Mouse (Mus musculus) forebrain, embryonic 15.5 days (tissue): ENCODE data around the gene Nppb. TPM values are rescaled to one million over a fixed set of nuclear protein-coding genes. Genes with fewer than 3 reads are reported as not detected.

Experiments
- ATAC-seq: fragments of 200-750 bp; cut with Nextera tagmentation; replicated peaks from 2 replicates; pipeline ENCODE4 v1.8.0; 2017; ENCODE audit warnings: mild to moderate bottlenecking, moderate TSS enrichment, moderate library complexity
- H3K27ac ChIP-seq: fragments of 300-500 bp; sonication (generic); replicated peaks from 2 replicates; pipeline ENCODE4 v1.5.1; 2015; ENCODE audit warnings: mild to moderate bottlenecking, inconsistent platforms
- H3K27me3 ChIP-seq: fragments of 300-500 bp; sonication (generic); 2 replicates; pipeline ENCODE4 v1.6.1; 2015; ENCODE audit warnings: inconsistent platforms
- H3K36me3 ChIP-seq: fragments of 300-500 bp; sonication (generic); 2 replicates; pipeline ENCODE4 v1.6.1; 2015; ENCODE audit warnings: mild to moderate bottlenecking, inconsistent platforms
- H3K4me1 ChIP-seq: fragments of 300-500 bp; sonication (generic); 2 replicates; pipeline ENCODE4 v1.6.1; 2015; ENCODE audit warnings: inconsistent platforms
- H3K4me2 ChIP-seq: fragments of 300-500 bp; sonication (generic); replicated peaks from 2 replicates; pipeline ENCODE4 v1.6.1; 2015; ENCODE audit warnings: mild to moderate bottlenecking, inconsistent platforms
- H3K4me3 ChIP-seq: fragments of 300-500 bp; sonication (generic); 2 replicates; pipeline ENCODE4 v1.5.1; 2015; ENCODE audit warnings: mild to moderate bottlenecking, inconsistent platforms
- H3K9ac ChIP-seq: fragments of 300-500 bp; sonication (generic); replicated peaks from 2 replicates; pipeline ENCODE4 v1.6.1; 2015; ENCODE audit warnings: mild to moderate bottlenecking, inconsistent platforms
- H3K9me3 ChIP-seq: fragments of 300-500 bp; sonication (generic); 2 replicates; pipeline ENCODE4 v1.6.1; 2016; ENCODE audit warnings: inconsistent platforms
- WGBS: fragments of 180-500 bp; shearing (Covaris S2); methylation state at CpG from one replicate; pipeline ENCODE4 v1.1.7; 2015; ENCODE audit warnings: mixed read lengths; 5-methylcytosine and 5-hydroxymethylcytosine counted together
- polyA plus RNA-seq: library from polyadenylated mRNA; unstranded; fragments of >200 nt; fragmentation: Nextera tagmentation; extraction: Ambion mirVana; gene quantifications from 2 replicates; pipeline ENCODE4 v1.2.1, GENCODE M21; 2015

Gene Nppb
- polyA plus RNA-seq, 1 experiment from 2014 or later, result not detected

- H3K9ac ChIP-seq, result no peak overlapping the region
- no peak overlapping the region for H3K4me3 ChIP-seq
- no peaks in the 10 kb centered on the region for H3K9me3 ChIP-seq
- H3K27me3 ChIP-seq, result no peaks in the 10 kb centered on the region
- no peak overlapping the region for H3K27ac ChIP-seq
- H3K36me3 ChIP-seq, result peaks cover 48% of the 10 kb centered on the region
- H3K4me1 ChIP-seq, result peaks cover 15% of the 10 kb centered on the region
- ATAC-seq, result no peak
- H3K4me2 ChIP-seq, result no peak overlapping the region
- 63% methylated on average over 2 of the region's 2 CpGs for WGBS
Measured at GRCm38 (mm10) chr4:147947511-147947910, 38.1 kb upstream of the Nppb start.

GRCm38 (mm10) chr4:147953590-147953989, 32.0 kb upstream of the Nppb start:
- H3K9me3 ChIP-seq, result no peaks in the 10 kb centered on the region
- no peak overlapping the region for H3K27ac ChIP-seq
- no peak overlapping the region for H3K4me2 ChIP-seq
- no peak overlapping the region for H3K9ac ChIP-seq
- H3K27me3 ChIP-seq, result no peaks in the 10 kb centered on the region
- H3K4me3 ChIP-seq, result no peak overlapping the region
- H3K4me1 ChIP-seq, result no peaks in the 10 kb centered on the region
- H3K36me3 ChIP-seq, result peaks cover 3% of the 10 kb centered on the region
- no peak for ATAC-seq
- 12% methylated on average over 4 of the region's 4 CpGs for WGBS

- H3K4me3 ChIP-seq, result no peak overlapping the region
- no peak overlapping the region for H3K9ac ChIP-seq
- no peaks in the 10 kb centered on the region for H3K4me1 ChIP-seq
- no peaks in the 10 kb centered on the region for H3K36me3 ChIP-seq
- H3K27ac ChIP-seq, result no peak overlapping the region
- H3K27me3 ChIP-seq, result no peaks in the 10 kb centered on the region
- no peaks in the 10 kb centered on the region for H3K9me3 ChIP-seq
- 40% methylated on average over 11 of the region's 11 CpGs for WGBS
- ATAC-seq, result no peak
- no peak overlapping the region for H3K4me2 ChIP-seq
Measured at GRCm38 (mm10) chr4:147957141-147957540, 28.4 kb upstream of the Nppb start.

GRCm38 (mm10) chr4:147959881-147960831, 25.4 kb upstream of the Nppb start:
- Histone ChIP-seq H3K4me1 (no peaks in the 10 kb centered on the region), H3K27ac (no peak overlapping the region), H3K36me3 (no peaks in the 10 kb centered on the region), H3K4me2 (no peak overlapping the region), H3K9ac (no peak overlapping the region), H3K4me3 (no peak overlapping the region), H3K27me3 (no peaks in the 10 kb centered on the region), H3K9me3 (no peaks in the 10 kb centered on the region)
- ATAC-seq, result peak; percentile 48; the same call in 1 of the 2 replicates
- 45% methylated on average over 6 of the region's 6 CpGs for WGBS

- H3K9ac ChIP-seq, result no peak overlapping the region
- no peak for ATAC-seq
- no peak overlapping the region for H3K27ac ChIP-seq
- H3K9me3 ChIP-seq, result no peaks in the 10 kb centered on the region
- no peaks in the 10 kb centered on the region for H3K4me1 ChIP-seq
- no peaks in the 10 kb centered on the region for H3K27me3 ChIP-seq
- WGBS, result 54% methylated on average over 6 of the region's 6 CpGs
- no peak overlapping the region for H3K4me3 ChIP-seq
- no peaks in the 10 kb centered on the region for H3K36me3 ChIP-seq
- no peak overlapping the region for H3K4me2 ChIP-seq
Measured at GRCm38 (mm10) chr4:147962781-147963180, 22.8 kb upstream of the Nppb start.

- ATAC-seq, result no peak
- no peaks in the 10 kb centered on the region for H3K27me3 ChIP-seq
- H3K27ac ChIP-seq, result no peak overlapping the region
- 91% methylated on average over 15 of the region's 15 CpGs for WGBS
- no peak overlapping the region for H3K4me2 ChIP-seq
- no peaks in the 10 kb centered on the region for H3K4me1 ChIP-seq
- no peaks in the 10 kb centered on the region for H3K36me3 ChIP-seq
- H3K4me3 ChIP-seq, result no peak overlapping the region
- no peak overlapping the region for H3K9ac ChIP-seq
- no peaks in the 10 kb centered on the region for H3K9me3 ChIP-seq
Measured at GRCm38 (mm10) chr4:147963623-147964022, 22.0 kb upstream of the Nppb start.

- H3K9ac ChIP-seq, result no peak overlapping the region
- no peaks in the 10 kb centered on the region for H3K27me3 ChIP-seq
- no peak overlapping the region for H3K27ac ChIP-seq
- no peaks in the 10 kb centered on the region for H3K4me1 ChIP-seq
- no peak overlapping the region for H3K4me3 ChIP-seq
- no peaks in the 10 kb centered on the region for H3K36me3 ChIP-seq
- H3K4me2 ChIP-seq, result no peak overlapping the region
- 83% methylated on average over 7 of the region's 7 CpGs for WGBS
- no peak for ATAC-seq
- H3K9me3 ChIP-seq, result no peaks in the 10 kb centered on the region
Measured at GRCm38 (mm10) chr4:147965712-147966111, 19.9 kb upstream of the Nppb start.

- Histone ChIP-seq H3K9ac (no peak overlapping the region), H3K27me3 (no peaks in the 10 kb centered on the region), H3K9me3 (no peaks in the 10 kb centered on the region), H3K4me3 (no peak overlapping the region), H3K4me1 (no peaks in the 10 kb centered on the region), H3K4me2 (no peak overlapping the region), H3K27ac (no peak overlapping the region), H3K36me3 (no peaks in the 10 kb centered on the region)
- WGBS, result 89% methylated on average over 2 of the region's 2 CpGs
- ATAC-seq, result no peak
Measured at GRCm38 (mm10) chr4:147968816-147969215, 16.8 kb upstream of the Nppb start.

GRCm38 (mm10) chr4:147969337-147969736, 16.3 kb upstream of the Nppb start:
- no peaks in the 10 kb centered on the region for H3K27me3 ChIP-seq
- no peaks in the 10 kb centered on the region for H3K9me3 ChIP-seq
- H3K4me3 ChIP-seq, result no peak overlapping the region
- H3K9ac ChIP-seq, result no peak overlapping the region
- no peaks in the 10 kb centered on the region for H3K36me3 ChIP-seq
- no peak overlapping the region for H3K27ac ChIP-seq
- H3K4me1 ChIP-seq, result no peaks in the 10 kb centered on the region
- no peak for ATAC-seq
- H3K4me2 ChIP-seq, result no peak overlapping the region
- 60% methylated on average over 9 of the region's 9 CpGs for WGBS

GRCm38 (mm10) chr4:147976237-147976636, 9.4 kb upstream of the Nppb start:
- no peak overlapping the region for H3K27ac ChIP-seq
- no peak overlapping the region for H3K4me2 ChIP-seq
- H3K4me1 ChIP-seq, result no peaks in the 10 kb centered on the region
- no peaks in the 10 kb centered on the region for H3K27me3 ChIP-seq
- no peaks in the 10 kb centered on the region for H3K36me3 ChIP-seq
- ATAC-seq, result no peak
- H3K4me3 ChIP-seq, result no peak overlapping the region
- H3K9me3 ChIP-seq, result peaks cover 3% of the 10 kb centered on the region; the same call in 1 of the 2 replicates
- 80% methylated on average over 3 of the region's 3 CpGs for WGBS
- no peak overlapping the region for H3K9ac ChIP-seq

- ATAC-seq, result no peak
- no peaks in the 10 kb centered on the region for H3K27me3 ChIP-seq
- no peak overlapping the region for H3K4me3 ChIP-seq
- no peak overlapping the region for H3K27ac ChIP-seq
- WGBS, result 81% methylated on average over 4 of the region's 4 CpGs
- H3K9ac ChIP-seq, result no peak overlapping the region
- H3K36me3 ChIP-seq, result no peaks in the 10 kb centered on the region
- H3K4me1 ChIP-seq, result no peaks in the 10 kb centered on the region
- H3K9me3 ChIP-seq, result peaks cover 3% of the 10 kb centered on the region; the same call in 1 of the 2 replicates
- H3K4me2 ChIP-seq, result no peak overlapping the region
Measured at GRCm38 (mm10) chr4:147977726-147978125, 7.9 kb upstream of the Nppb start.

GRCm38 (mm10) chr4:147978391-147978790, 7.2 kb upstream of the Nppb start:
- no peak overlapping the region for H3K4me2 ChIP-seq
- no peak overlapping the region for H3K27ac ChIP-seq
- peaks cover 3% of the 10 kb centered on the region; the same call in 1 of the 2 replicates for H3K9me3 ChIP-seq
- no peak overlapping the region for H3K4me3 ChIP-seq
- peaks cover under 1% of the 10 kb centered on the region; the same call in 1 of the 2 replicates for H3K27me3 ChIP-seq
- no peak for ATAC-seq
- no peak overlapping the region for H3K9ac ChIP-seq
- WGBS, result 93% methylated on average over 6 of the region's 6 CpGs
- H3K36me3 ChIP-seq, result no peaks in the 10 kb centered on the region
- no peaks in the 10 kb centered on the region for H3K4me1 ChIP-seq
